Mouse (Mus musculus) midbrain, postnatal 0 days (tissue): ENCODE measurements around the gene Tgm6. TPM values are rescaled to one million over a fixed set of nuclear protein-coding genes. Genes with fewer than 3 reads are reported as not detected.

ENCODE experiments used
- ATAC-seq: fragments of 200-750 bp; cut with Nextera tagmentation; 2 replicates; pipeline ENCODE4 v1.8.0; 2017; ENCODE audit warnings: moderate number of reproducible peaks, mild to moderate bottlenecking, moderate TSS enrichment, moderate library complexity; ENCODE audit not compliant: low FRiP score
- DNase-seq: peaks from one replicate; pipeline ENCODE4 v3.0.0-alpha.2; 2015; ENCODE audit warnings: low spot score
- H3K27ac ChIP-seq: fragments of 300-500 bp; sonication (generic); 2 replicates; pipeline ENCODE4 v1.5.1; 2014; ENCODE audit warnings: low read depth, mild to moderate bottlenecking, low read length, mixed read lengths
- H3K27me3 ChIP-seq: fragments of 300-500 bp; sonication (generic); 2 replicates; pipeline ENCODE4 v1.6.1; 2014; ENCODE audit warnings: low read length, control low read depth, mixed read lengths; ENCODE audit not compliant: insufficient read depth
- H3K36me3 ChIP-seq: fragments of 300-500 bp; sonication (generic); 2 replicates; pipeline ENCODE4 v1.6.1; 2014; ENCODE audit warnings: low read length, control low read depth, mixed read lengths; ENCODE audit not compliant: insufficient read depth
- H3K4me1 ChIP-seq: fragments of 300-500 bp; sonication (generic); 2 replicates; pipeline ENCODE4 v1.6.1; 2014; ENCODE audit warnings: mild to moderate bottlenecking, control low read depth, antibody characterized with exemption, low read length, mixed read lengths; ENCODE audit not compliant: insufficient read depth
- H3K4me2 ChIP-seq: fragments of 300-500 bp; sonication (generic); 2 replicates; pipeline ENCODE4 v1.6.1; 2014; ENCODE audit warnings: low read depth, mild to moderate bottlenecking, low read length, mixed read lengths; ENCODE audit not compliant: poor library complexity, severe bottlenecking
- H3K4me3 ChIP-seq: fragments of 300-500 bp; sonication (generic); 2 replicates; pipeline ENCODE4 v1.5.1; 2014; ENCODE audit warnings: low read depth, mild to moderate bottlenecking, low read length, moderate library complexity
- H3K9ac ChIP-seq: fragments of 300-500 bp; sonication (generic); replicated peaks from 2 replicates; pipeline ENCODE4 v1.6.1; 2014; ENCODE audit warnings: mild to moderate bottlenecking, low read length, moderate library complexity, mixed read lengths; ENCODE audit not compliant: poor library complexity, severe bottlenecking
- H3K9me3 ChIP-seq: fragments of 300-500 bp; sonication (generic); 2 replicates; pipeline ENCODE4 v1.6.1; 2016; ENCODE audit warnings: low read length, control low read depth
- CTCF ChIP-seq: IDR thresholded peaks from 2 replicates; pipeline ENCODE4 v1.5.1; 2016; ENCODE audit warnings: antibody characterized with exemption, mild to moderate bottlenecking
- WGBS: fragments of 180-500 bp; shearing (Covaris S2); extraction: QIAGEN DNeasy Blood & Tissue Kit; methylation state at CpG from one replicate; pipeline ENCODE4 v1.1.7; 2014; 5-methylcytosine and 5-hydroxymethylcytosine counted together
- polyA plus RNA-seq: library from polyadenylated mRNA; unstranded; fragments of >200 nt; fragmentation: Nextera tagmentation; extraction: Ambion mirVana; gene quantifications from 2 replicates; pipeline ENCODE4 v1.2.1, GENCODE M21; 2015
- total RNA-seq: library from RNA; depleted of rRNA; stranded (reverse); fragments of >200 nt; gene quantifications from 2 replicates; pipeline ENCODE4 v1.2.3, GENCODE M21; 2014

Tgm6 gene
- total and polyA plus RNA-seq, 2 experiments from 2014 or later: 0.27 to 0.36 TPM

DNA sequence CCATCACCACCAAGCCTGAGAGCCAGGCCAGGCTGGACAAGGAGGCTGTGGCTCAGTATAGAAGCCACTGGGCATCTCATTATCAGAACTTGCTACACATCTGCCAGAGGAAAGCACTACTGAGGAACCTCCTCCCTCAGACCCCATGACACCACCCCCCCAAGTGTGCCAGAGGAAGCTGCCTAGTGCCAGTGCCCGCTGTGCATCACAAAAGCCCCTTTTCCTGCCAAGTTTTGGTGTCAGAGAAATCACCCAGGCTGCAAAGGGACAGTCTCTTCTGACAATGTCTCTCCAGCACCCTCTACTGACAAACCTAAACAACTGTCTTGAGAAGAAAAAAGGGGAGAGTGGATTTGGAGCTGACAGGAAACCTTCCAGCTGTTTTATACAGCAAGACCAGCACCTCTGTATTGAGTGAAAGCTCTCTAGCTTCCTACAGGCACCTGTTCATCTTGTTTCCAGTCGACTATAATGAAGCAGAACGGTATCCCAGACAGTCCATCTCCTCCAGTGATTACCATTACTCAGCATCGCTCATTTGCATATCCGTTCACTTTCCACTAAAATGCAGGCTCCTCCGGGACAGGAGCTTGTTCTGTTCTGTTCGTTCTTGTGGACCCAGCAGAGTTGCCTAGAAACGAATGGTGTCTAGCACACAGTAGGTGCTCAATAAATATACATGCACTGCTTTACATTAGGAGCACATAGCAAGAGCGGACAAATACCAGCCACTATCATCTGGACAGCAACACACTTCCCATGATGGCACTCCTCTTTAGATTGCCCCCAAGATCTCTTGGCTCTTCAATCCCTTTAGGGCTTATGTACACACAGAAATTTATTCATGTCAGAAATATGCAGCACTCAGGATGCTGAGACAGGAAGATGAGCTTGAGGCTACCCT is 54.3 kb downstream of the Tgm6 start:
- Histone ChIP-seq H3K27me3 (no peaks in the 10 kb centered on the region), H3K27ac (no peak overlapping the region), H3K9me3 (no peaks in the 10 kb centered on the region), H3K9ac (no peak overlapping the region), H3K4me1 (no peaks in the 10 kb centered on the region), H3K4me2 (no peak overlapping the region), H3K36me3 (peaks cover 10% of the 10 kb centered on the region), H3K4me3 (no peak overlapping the region)
- peak; percentile 92 for DNase-seq
- 58% methylated on average over 9 of the region's 9 CpGs for WGBS
- peak; percentile 82 for ATAC-seq
- peak; percentile 87 for TF ChIP-seq CTCF

DNA sequence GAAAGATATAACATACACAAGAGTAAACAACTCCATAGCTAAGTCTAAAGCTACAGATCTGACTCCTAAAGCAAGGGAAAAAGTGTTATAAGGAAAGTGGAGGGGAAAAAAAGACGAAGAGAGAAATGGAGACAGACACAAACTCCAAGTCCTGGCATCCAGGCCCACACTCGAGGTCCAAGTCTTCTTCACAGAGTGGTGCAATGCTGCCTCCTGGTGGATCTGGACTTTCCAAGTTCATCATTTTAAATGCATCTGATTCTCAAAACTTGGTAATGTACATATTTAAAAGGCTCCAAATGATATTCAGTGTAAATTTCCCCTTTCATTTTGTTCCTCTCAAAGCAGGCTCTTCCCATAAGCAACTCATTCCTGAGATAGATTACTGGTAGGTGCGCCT is 55.6 kb downstream of the Tgm6 start:
- peak; percentile 83 for DNase-seq
- Histone ChIP-seq H3K36me3 (peaks cover 23% of the 10 kb centered on the region), H3K9me3 (no peaks in the 10 kb centered on the region), H3K4me3 (no peak overlapping the region), H3K27ac (no peak overlapping the region), H3K4me1 (no peaks in the 10 kb centered on the region), H3K27me3 (no peaks in the 10 kb centered on the region), H3K9ac (no peak overlapping the region), H3K4me2 (no peak overlapping the region)
- WGBS: 45% methylated on average over 3 of the region's 3 CpGs
- TF ChIP-seq CTCF: peak; percentile 87
- ATAC-seq: no peak

DNA sequence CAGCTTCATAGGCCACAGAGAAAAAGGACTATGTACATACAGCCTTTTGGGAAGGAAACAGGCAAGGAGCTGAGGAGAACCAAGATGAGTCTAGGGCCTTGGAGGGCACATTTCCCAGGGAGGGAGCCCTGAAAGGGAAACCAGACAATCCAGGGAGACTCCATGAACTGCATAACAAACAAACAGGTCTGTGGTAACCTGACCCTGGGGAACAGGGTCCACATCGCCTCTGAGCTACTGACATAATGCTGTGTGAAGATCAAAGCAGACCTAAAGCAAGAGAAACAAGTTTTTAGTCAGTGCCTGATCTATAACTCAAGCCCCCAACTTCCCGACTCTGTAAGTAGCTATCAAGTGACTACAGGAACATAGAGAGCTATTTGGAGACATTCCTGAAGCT is 59.5 kb downstream of the Tgm6 start:
- Histone ChIP-seq H3K27me3 (no peaks in the 10 kb centered on the region), H3K36me3 (peaks cover 50% of the 10 kb centered on the region)
- 82% methylated on average over 2 of the region's 2 CpGs for WGBS

DNA sequence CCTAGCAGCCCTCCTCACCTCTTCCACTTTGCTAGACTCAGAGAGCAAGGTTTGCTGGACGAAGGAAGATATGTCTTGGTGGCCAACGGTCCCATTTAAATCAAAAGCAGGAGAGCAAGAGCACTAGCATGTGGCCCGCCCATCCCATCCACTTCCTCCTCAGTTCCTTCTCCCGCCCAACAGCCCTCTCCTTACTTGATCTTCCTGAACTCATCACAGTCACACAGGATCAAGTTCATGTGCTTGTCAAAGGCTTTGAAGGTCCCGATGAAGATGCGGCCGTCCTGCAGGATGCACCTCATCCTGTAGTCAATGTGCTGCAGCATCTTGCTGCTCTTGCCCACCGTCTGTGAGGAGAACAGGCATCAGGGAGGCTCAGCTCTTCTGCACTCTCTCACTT is 64.6 kb downstream of the Tgm6 start:
- Histone ChIP-seq H3K4me2 (peak overlapping the region; percentile 75; the same call in 1 of the 2 replicates), H3K27me3 (no peaks in the 10 kb centered on the region; the same call in 1 of the 2 replicates), H3K36me3 (peaks cover 39% of the 10 kb centered on the region), H3K9ac (0 out of 2 replicates have a peak overlapping the region, but pooled peaks have one; percentile 13), H3K4me3 (0 out of 2 replicates have a peak overlapping the region, but pooled peaks have one; percentile 94), H3K4me1 (peaks cover 13% of the 10 kb centered on the region; the same call in 1 of the 2 replicates), H3K9me3 (no peaks in the 10 kb centered on the region), H3K27ac (no peak overlapping the region)
- no peak for ATAC-seq
- WGBS: 66% methylated on average over 8 of the region's 8 CpGs
- TF ChIP-seq CTCF: no peak
- no peak for DNase-seq

More for the DNA sequence above, 59.5 kb downstream of the Tgm6 start:
- DNase-seq (no peak), ATAC-seq (no peak)
- no peak overlapping the region for H3K4me3 ChIP-seq
- no peak overlapping the region for H3K9ac ChIP-seq
- H3K4me2 ChIP-seq: no peak overlapping the region
- H3K9me3 ChIP-seq: no peaks in the 10 kb centered on the region
- TF ChIP-seq CTCF: no peak
- no peaks in the 10 kb centered on the region for H3K4me1 ChIP-seq
- no peak overlapping the region for H3K27ac ChIP-seq

DNA sequence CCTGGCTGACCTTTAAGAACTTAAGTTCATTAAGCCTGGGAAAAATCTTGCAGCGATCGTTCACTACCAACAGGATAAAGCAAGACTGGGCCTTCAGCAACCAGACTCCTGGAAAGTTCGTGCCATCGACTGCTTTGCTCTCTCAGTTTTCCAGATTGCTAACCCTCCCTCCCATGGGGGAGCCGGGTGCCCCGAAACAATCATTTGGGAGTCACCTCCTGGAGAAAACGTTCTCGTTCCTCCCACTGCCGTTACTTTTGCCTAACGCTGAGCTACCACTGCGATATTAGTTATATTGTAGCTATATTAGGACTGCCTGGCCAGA is 66.1 kb downstream of the Tgm6 start:
- 0% methylated on average over 11 of the region's 11 CpGs for WGBS
- TF ChIP-seq CTCF: no peak
- ATAC-seq (no peak), DNase-seq (peak; percentile 9)
- Histone ChIP-seq H3K4me2 (peak overlapping the region; percentile 75), H3K4me1 (peaks cover 13% of the 10 kb centered on the region; the same call in 1 of the 2 replicates), H3K4me3 (peak overlapping the region; percentile 94), H3K27ac (peak overlapping the region; percentile 95), H3K9ac (peak overlapping the region; percentile 98), H3K36me3 (peaks cover 24% of the 10 kb centered on the region), H3K9me3 (no peaks in the 10 kb centered on the region), H3K27me3 (no peaks in the 10 kb centered on the region; the same call in 1 of the 2 replicates)
